ENCODE assay signal across 8 mouse cellular contexts in the genomic region with DNA sequence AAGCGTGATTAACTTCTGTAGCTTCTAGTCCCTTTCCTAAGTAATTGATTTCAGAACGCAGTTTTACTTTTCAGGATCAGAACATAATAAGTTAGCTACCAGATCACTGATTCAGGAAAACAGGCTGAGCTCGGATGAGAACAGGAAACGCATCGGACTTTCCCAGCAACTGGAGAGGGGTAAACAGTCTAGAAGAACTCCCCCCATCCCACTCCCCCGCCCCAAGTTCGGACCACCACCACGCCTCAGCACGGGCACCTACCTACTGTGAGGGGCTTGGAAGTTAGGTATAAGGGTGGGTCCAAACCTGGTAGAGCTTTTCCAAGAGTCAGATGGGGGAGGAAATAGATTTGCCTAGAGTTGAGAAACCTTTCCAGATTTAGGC.
DNase-seq lines count a peak whose midpoint lies in the region; ATAC-seq and TF ChIP-seq lines count a peak whose summit lies in the region.

No protein-coding gene starts in this region.

- H3K9ac ChIP-seq in kidney, embryonic 14.5 days (ENCODE audit: low read depth, low read length): 0 out of 2 replicates have a peak overlapping the region, but pooled peaks have one; percentile 57
- H3K9ac ChIP-seq in heart, embryonic 15.5 days: peak overlapping the region; percentile 84; the same call in 1 of the 2 replicates
- H3K9ac ChIP-seq in liver, embryonic 13.5 days: peak overlapping the region; percentile 99
- H3K9ac ChIP-seq in stomach, embryonic 16.5 days (ENCODE audit: low read length): peak overlapping the region; percentile 60; the same call in 1 of the 2 replicates

- H3K27me3 ChIP-seq in kidney, embryonic 14.5 days (ENCODE audit: control insufficient read depth, insufficient read depth, low read length): peaks cover 24% of the 10 kb centered on the region; the same call in 1 of the 2 replicates
- peaks cover 13% of the 10 kb centered on the region; the same call in 1 of the 2 replicates for H3K27me3 ChIP-seq in heart, embryonic 15.5 days
- H3K27me3 ChIP-seq in liver, embryonic 13.5 days: peaks cover 45% of the 10 kb centered on the region
- peaks cover 9% of the 10 kb centered on the region; the same call in 1 of the 2 replicates for H3K27me3 ChIP-seq in stomach, embryonic 16.5 days (ENCODE audit: control insufficient read depth, insufficient read depth, low read length)

- no peak for ATAC-seq in kidney, embryonic 14.5 days (ENCODE audit: low FRiP score, low TSS enrichment)
- ATAC-seq in heart, embryonic 15.5 days (replicated peaks; ENCODE audit: insufficient number of reproducible peaks, insufficient read depth, low FRiP score, low read depth): no peak
- no peak for ATAC-seq in liver, embryonic 13.5 days (ENCODE audit: low read depth)
- ATAC-seq in stomach, embryonic 16.5 days (ENCODE audit: insufficient read depth, low FRiP score): no peak

- TF ChIP-seq CTCF in brain, embryonic 14.5 days (IDR thresholded peaks at IDR 0.05; ENCODE audit: borderline replicate concordance, extremely low read depth, insufficient read depth, insufficient read length): no peak

- peak overlapping the region; percentile 99 for H3K4me2 ChIP-seq in kidney, embryonic 14.5 days (replicated peaks; ENCODE audit: low read depth, low read length)
- peak overlapping the region; percentile 97 for H3K4me2 ChIP-seq in heart, embryonic 15.5 days
- H3K4me2 ChIP-seq in liver, embryonic 13.5 days: peak overlapping the region; percentile 98
- peak overlapping the region; percentile 92 for H3K4me2 ChIP-seq in stomach, embryonic 16.5 days (ENCODE audit: low read depth, low read length)

- H3K27ac ChIP-seq in kidney, embryonic 14.5 days (ENCODE audit: low read depth, low read length): no peak overlapping the region; the same call in 1 of the 2 replicates
- peak overlapping the region; percentile 99 for H3K27ac ChIP-seq in heart, embryonic 15.5 days
- H3K27ac ChIP-seq in liver, embryonic 13.5 days: peak overlapping the region; percentile 99
- peak overlapping the region; percentile 95 for H3K27ac ChIP-seq in stomach, embryonic 16.5 days (ENCODE audit: low read length)

- no peak for TF ChIP-seq POLR2A in brain, embryonic 14.5 days (IDR thresholded peaks at IDR 0.05; ENCODE audit: borderline replicate concordance, extremely low read depth, insufficient read depth, insufficient read length, poor library complexity, severe bottlenecking)

- H3K4me3 ChIP-seq in kidney, embryonic 14.5 days (ENCODE audit: low read length): peak overlapping the region; percentile 73
- peak overlapping the region; percentile 76 for H3K4me3 ChIP-seq in heart, embryonic 15.5 days
- H3K4me3 ChIP-seq in liver, embryonic 13.5 days (replicated peaks): peak overlapping the region; percentile 93
- peak overlapping the region; percentile 75 for H3K4me3 ChIP-seq in stomach, embryonic 16.5 days (replicated peaks; ENCODE audit: low read length)

- no peaks in the 10 kb centered on the region for H3K9me3 ChIP-seq in kidney, embryonic 14.5 days (ENCODE audit: control insufficient read depth, low read length)
- H3K9me3 ChIP-seq in heart, embryonic 15.5 days (replicated peaks): no peaks in the 10 kb centered on the region
- H3K9me3 ChIP-seq in liver, embryonic 13.5 days (replicated peaks): no peaks in the 10 kb centered on the region
- no peaks in the 10 kb centered on the region for H3K9me3 ChIP-seq in stomach, embryonic 16.5 days (replicated peaks; ENCODE audit: control insufficient read depth, low read length)

- H3K4me1 ChIP-seq in kidney, embryonic 14.5 days (ENCODE audit: control insufficient read depth, insufficient read depth, low read length): peaks cover 27% of the 10 kb centered on the region
- peaks cover 50% of the 10 kb centered on the region for H3K4me1 ChIP-seq in heart, embryonic 15.5 days (replicated peaks)
- peaks cover 62% of the 10 kb centered on the region for H3K4me1 ChIP-seq in liver, embryonic 13.5 days (replicated peaks)
- H3K4me1 ChIP-seq in stomach, embryonic 16.5 days (ENCODE audit: control insufficient read depth, insufficient read depth, low read length): peaks cover 15% of the 10 kb centered on the region; the same call in 1 of the 2 replicates

- DNase-seq in kidney, adult 18-20 months: no peak
- peak; percentile 18 for DNase-seq in brain, embryonic 14.5 days (ENCODE audit: low read depth)
- DNase-seq in liver, embryonic 13.5 days: no peak
- no peak for DNase-seq in retina, postnatal 1 day
- DNase-seq in cerebellum, adult 9-10 months: no peak

- H3K36me3 ChIP-seq in kidney, embryonic 14.5 days (ENCODE audit: control insufficient read depth, insufficient read depth, low read length): no peaks in the 10 kb centered on the region
- no peaks in the 10 kb centered on the region for H3K36me3 ChIP-seq in heart, embryonic 15.5 days
- no peaks in the 10 kb centered on the region for H3K36me3 ChIP-seq in liver, embryonic 13.5 days
- H3K36me3 ChIP-seq in stomach, embryonic 16.5 days (ENCODE audit: control insufficient read depth, insufficient read depth, low read length): no peaks in the 10 kb centered on the region

- WGBS in kidney, embryonic 14.5 days: 4% methylated on average over 9 of the region's 9 CpGs
- WGBS in heart, embryonic 15.5 days: 26% methylated on average over 9 of the region's 9 CpGs
- 4% methylated on average over 9 of the region's 9 CpGs for WGBS in liver, embryonic 13.5 days (ENCODE audit: insufficient replicate concordance)
- WGBS in stomach, embryonic 16.5 days: 14% methylated on average over 9 of the region's 9 CpGs
